Mouse (Mus musculus) inflammation-experienced regulatory T-cells, adult 6 months (primary cell): ENCODE measurements around the gene Slc16a11. TPM values are rescaled to one million over a fixed set of nuclear protein-coding genes. Genes with fewer than 3 reads are reported as not detected.

ENCODE experiments used
- ATAC-seq: one replicate; pipeline ENCODE4 v1.8.0; 2017
- polyA plus RNA-seq, 3 experiments: library from polyadenylated mRNA; unstranded; fragments of 100-300 nt; shearing (Covaris generic); gene quantifications; one replicate each; pipeline ENCODE4 v1.2.1; 2017

Gene Slc16a11
- polyA plus RNA-seq, 3 experiments from 2014 or later: 0.52 TPM; not detected in 2

DNA sequence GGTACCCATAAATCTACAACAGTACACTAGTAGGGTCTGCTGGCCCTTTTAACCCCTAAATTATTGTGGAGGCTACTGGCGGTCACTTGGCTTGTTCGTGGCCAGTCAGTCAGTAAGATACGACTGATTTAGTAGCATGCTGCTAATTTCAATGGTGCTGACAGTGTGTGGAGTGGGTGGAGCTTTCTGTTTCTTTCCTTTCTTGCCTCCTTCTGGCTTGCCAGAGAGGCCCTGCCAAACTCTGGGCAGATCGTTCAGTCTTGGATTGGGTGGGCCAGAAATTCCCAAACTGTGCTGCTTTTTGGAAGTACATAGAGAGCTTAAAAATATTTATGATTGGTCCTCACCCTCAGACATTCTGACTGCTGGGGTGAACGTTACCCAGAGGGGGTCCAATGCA lies 14.6 kb downstream of the Slc16a11 start:
- ATAC-seq: no peak

DNA sequence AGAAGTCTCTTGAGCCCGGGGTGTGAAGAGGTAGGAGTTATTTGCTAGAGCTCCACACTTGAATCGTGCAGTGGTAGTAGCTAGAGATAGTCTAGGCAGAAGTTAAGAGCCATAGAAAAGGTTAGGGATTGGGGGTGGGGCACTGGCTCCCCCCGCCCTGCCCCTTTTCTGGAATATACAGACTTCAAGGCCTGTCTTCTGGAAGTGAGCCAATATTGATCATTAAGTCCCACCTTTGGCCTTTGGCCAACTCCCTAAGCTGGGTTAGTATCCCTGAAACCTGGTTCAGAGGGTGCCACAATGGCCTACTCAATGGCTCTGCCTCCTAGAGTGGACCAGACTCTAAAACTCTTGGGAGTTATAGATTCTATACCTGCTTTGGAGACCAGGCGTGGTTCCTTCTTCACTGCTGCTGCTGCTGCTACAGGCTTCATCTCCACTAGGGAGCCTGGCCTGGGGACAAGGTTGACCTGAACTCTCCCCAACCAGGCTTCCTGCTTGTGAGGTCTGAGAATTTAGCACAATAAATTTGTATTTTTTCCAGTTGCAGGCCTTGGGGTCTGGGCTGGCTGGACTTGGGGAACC lies 15.2 kb downstream of the Slc16a11 start:
- ATAC-seq: no peak

DNA sequence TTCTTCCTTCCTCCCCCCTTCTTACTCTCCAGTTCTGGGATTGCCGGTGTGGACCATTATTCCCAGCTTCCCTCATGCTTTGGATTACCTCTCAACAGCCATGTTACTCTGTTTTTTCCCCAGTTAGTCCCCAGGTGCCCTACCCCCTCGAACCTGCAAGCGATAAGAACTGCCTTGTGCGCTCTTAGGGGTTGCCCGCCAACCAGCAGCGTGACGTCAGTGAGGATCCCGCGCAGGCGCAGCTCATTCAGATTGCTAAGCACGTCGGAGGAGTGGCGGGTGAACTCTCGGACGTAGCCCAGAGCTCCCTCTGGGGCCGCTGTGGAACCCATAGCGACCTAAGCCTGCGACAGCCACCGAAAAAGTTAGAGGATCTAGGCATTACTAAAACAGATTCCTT lies 16.3 kb downstream of the Slc16a11 start:
- peak; percentile 73 for ATAC-seq

DNA sequence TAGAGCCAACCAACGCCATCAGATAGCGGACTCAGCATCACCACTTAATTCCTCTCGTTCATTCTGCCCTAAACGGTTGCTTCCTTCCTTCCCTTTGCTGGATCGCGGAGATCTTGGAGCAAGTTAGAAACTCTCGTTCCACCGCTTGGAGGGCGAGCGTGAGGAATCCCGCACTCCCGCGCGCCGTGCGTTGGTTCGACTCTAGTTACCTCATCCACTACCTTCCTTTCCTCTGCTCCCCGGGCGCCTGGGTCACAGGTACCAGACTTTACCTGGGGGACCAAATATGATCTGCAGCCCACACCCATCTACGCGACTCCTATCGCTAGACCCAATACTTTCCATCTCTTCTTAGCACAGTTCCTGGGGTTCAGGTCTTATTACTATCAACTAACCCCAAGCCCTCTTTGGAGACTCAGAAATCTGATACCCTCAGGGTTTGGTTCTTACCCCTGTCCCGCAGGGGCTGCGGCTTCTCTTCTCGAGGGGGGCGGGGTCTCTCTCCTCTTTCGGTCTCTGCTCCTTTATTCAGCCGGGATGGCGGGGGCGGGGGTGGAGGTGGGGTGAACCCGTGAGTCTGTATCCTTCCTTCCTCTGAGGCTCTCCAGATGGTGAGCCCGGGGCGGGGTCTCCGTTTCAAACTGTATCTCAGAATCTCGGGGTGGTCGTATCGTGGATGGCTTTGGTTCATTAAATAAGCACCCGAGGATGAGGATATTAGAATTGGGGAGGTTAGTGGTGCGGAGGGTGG lies 16.9 kb downstream of the Slc16a11 start, which contains the start of gene Bcl6b:
Gene Bcl6b, minus strand, starts transcription at position 539 of the 751 bp plus-strand sequence.
- ATAC-seq: peak; percentile 16

DNA sequence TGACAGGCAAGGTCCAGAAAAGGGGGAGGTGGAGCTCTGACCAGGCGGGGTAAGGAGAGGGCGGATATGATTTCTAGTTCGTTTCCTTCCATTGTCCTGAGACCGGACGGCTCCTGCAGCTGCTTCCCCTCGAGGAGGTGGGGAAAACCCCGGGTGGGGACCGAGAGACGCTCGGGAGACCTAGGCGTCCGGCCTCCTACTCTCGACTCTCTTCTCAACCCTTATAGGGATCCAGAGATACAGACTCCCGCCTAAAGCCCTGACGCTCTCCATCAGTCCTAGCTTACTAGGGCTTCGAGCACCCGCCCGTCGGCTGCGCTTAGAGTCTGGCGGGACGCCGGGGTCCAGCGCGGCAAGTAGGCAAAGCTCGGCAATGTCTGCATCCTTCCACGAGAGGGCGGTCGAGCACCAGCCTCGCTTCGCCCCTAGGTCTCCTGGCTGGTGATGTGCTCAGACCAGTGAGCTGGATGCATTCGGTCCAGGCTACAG lies 17.7 kb downstream of the Slc16a11 start:
- peak; percentile 69 for ATAC-seq

DNA sequence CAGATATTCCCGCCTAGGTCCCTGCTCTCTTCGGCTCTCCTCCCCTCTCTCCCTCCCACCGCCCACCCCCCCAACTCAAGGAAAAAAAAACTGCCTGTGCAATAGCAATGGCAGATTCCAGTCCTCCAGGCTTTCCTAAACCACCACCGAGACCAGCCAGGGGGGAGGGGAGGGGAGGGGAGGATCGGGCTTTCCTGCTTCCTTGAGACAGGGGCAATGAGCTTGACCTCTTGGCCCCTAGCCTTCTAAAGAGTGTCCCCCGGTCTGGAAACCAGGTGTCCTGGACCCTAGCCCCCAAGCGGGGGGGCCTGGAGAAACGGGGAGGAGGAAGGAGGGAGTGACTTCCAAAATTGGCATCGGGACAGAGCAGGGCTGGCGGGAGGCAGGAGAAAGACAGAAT lies 20.0 kb downstream of the Slc16a11 start:
- ATAC-seq: no peak

DNA sequence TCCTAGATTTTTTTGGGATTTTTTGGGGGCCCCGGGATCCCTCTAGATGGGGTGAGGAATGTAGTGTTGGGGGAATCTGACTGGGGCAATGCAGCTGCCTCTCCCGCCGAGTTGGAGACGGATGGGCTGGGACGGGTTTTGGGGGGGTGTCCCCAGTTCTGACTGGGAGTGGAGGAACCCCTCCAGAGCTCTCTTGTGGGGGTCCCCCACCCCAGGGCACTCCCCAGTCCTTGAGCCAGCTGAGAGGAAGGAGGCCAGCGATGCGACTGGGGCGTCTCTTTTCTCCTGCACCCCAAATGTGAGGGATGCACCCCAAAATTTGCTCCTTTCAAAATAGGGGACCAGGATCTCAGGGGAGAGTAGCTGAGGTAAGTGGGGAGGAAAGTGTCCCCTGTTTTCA lies 20.5 kb downstream of the Slc16a11 start:
- ATAC-seq: no peak

DNA sequence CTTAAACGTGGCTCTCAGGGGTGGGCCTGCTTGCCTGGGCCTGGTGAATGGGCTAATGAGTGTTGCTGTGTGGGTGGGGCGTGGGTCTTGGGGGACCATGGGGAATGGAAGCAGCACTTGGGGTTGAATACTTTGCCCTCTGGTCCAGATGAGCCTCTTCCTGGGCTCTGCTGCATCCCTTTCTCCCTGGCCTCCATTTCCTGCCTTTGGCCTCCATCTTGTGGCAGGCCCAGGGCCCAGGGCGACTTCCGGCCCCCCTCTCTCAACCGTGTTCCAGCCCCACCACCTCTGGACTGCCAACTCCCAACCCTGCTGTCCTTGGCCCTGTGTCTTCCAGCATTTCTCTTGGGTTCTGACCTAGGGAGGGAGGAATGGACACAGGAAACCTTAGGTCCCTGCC lies 21.5 kb downstream of the Slc16a11 start:
- no peak for ATAC-seq

DNA sequence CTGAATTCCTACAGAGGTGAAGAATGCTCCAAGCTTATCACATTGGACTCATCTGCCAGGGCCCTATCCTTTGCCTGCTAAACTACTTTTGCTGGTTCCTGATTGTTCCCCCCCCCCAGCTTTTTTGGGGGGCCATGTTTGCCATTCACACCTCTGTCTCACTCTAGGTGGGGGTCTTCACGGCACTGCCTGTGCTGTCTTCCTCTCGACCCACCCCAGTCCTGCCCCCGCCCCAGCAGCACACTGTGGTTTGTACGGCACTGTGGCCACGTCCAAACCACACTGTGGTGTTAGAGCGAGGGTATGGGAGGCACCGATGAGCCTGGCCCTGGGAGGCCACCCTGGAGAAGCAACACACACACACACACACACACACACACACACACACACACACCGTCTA lies 21.9 kb downstream of the Slc16a11 start:
- no peak for ATAC-seq

DNA sequence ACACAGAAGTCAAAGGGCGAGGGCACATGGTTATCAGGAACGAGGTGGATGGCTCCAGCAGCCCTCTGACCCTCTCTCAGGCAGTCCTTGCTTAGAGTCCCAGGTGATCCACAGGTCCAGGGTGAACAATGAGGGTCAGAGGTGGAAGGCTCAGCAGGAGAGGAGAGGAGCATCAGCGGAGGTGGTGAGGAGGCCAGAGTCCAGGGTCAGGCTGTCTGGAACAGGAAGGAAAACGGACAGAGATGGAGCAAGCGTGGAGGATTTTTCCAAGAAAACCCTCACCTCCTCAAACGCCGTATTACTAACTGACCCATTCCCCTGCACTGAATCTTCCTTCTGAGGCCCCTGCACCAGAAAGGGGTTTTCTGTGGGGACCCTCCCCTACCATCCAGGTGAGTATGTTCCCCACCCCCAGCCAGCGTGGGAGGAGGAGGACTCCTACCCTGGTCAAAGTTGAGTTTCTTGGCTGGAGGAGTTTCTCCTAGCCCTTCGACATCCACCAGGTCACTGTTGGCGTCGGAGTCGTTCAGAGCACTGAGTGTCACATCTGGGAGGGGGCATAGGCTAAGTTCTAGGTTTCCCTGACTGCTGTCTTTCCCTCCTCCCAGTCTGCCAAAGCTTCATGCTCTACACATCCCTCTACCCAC lies 22.8 kb downstream of the Slc16a11 start:
- ATAC-seq: no peak

DNA sequence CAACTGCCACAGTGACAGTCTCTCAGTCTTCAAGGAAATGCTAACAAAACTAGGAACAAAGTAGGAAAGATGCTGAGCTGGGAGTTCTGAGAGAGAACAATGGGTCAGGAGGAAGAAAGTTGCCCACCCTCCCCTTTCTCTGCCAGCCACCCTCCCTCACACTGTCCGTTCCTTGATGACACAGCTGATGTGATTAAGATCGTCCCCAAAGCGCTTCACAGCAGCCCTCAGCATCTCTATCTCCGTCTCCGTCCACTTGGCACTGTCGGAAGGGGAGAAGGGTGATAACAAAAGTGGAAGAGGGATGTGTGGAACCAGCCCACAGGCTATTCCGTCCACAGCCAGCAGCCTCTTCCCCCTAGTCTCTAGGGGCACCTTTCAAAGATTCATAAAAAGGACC lies 24.2 kb downstream of the Slc16a11 start:
- no peak for ATAC-seq

DNA sequence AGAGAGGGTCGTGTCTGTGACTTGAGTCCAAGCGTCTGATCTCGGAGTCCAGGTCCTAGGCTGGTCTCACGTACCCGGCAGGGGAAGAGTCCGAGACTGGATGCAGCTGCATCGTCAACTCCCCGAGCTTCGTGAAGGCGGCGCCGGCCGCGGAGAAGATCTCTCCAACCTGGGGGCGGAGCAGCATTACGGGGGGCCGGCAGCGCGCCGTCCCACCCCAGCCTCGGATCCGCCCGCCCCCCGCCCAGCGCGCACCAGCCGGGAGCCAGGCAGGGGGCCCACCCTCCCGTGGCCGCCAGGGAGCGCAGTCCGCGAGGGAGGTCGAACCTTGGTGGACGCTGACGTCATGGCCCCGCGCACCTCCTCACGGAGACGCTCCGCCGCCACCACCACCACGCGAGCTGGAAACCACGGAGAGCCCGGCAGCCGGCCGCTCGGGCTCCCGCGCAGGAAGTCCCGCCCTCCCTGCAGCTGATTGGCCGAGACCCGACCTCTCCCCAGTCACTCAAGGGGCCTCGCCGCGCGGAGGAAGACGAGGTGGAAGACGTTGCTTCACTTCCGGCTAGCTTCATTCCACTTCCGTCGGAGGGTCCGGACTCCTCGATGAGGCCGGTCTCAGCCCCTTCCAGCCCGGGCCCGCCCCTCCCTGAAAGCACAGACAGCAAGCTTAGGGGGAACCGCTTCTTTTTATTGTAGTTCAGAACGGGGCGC lies 25.1 kb downstream of the Slc16a11 start, which contains the start of gene 0610010K14Rik:
Gene 0610010K14Rik, minus strand, starts transcription at position 458 of the 711 bp plus-strand sequence.
- ATAC-seq: peak; percentile 87

DNA sequence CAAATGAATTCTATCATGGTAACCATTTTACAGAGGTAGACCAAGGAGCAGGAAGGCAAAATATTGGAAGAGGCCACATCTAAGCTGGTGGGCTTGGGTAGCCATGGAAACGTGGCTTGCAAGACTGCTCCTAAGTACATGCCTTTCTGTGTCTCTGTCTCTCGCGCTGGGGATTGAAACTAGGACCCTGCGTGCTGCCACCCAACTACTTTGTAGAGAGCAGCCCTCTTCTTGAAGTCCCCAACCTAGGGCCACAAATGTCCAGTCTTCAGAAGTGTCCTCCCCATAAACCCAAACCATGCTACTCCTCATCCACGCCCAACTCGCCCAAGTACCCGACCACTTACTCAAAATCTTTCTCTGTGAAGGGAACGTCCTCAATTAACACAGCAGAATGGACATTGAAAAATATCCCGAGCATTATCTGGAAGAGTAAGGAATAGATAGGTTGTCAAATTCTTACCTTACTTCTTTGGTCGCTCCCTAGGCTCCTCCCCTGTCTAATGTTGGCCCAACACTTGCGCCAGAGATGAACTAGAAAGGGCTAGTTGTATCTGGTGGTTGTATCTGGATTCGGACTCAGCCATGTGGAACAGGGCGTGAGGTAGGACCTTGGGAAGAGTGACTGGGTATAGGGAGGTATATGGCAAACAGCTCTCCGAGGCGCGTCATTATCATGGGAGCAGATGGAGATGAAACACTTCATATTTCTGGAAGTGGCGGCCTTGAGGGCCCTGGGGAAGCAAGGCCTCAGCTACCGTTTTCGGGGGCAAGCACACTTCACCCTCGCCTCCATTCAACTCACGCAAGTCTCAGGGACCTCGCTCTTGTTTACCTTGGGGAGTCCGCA lies 26.3 kb downstream of the Slc16a11 start:
- ATAC-seq: no peak

DNA sequence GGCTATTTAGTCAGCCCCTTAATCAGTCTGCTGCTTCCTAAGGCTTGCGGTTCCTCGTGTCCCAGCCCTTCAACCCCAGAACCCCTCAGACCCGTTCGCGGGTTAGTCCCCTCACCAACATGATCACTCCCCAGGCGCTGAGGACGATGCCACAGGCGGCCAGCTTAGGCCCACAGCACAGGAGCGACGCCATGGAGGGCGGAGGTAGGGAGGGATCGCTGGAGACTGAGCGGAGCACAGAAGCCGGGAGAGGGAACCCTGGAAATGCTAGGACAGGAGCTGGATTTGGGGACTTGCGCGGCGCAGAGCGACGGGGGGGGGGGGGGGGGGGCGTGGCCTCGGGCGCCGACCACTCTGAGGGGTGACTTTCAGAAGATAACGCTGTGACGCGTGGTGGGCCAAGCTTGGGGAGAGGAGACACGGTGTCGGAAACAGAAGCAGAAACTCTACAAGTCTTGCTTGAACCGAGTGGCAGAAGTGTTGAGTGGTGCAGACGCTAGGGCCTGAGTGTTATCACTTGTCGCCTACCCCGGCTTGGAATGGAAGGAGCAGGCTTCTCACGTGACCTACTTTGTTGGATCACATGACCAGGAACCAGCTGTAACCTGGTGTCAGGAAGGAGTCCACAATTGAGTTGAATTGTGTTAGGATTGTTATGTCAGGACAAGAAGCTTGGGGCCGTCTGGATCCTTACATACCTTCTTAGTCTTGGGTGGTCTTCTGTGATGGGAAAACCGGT lies 27.2 kb downstream of the Slc16a11 start, which contains the start of the genes Gm21988 and Rnasek:
Gene Gm21988, minus strand, starts transcription at position 290 of the 739 bp plus-strand sequence.
Gene Rnasek, minus strand, starts transcription at position 302 of the 739 bp plus-strand sequence.
- ATAC-seq: peak; percentile 61

DNA sequence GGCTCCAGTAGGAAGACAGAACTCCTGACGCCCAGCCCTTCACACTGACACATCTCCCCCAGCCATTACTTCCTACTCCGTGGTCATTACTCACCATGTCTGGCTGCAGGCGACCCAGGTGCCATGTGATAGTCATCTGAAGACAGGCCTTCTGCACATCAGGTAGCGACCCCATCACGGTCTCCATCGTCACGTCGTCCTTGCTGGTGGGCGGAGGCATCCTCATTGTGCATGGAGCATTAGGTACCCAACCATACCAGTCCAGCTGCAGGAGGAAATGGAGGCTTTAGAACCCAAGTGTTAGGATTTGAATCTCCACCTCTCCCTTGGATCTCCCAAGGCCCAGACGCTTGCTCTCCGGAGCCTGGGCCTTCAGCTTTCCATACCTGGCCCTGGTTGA lies 30.0 kb downstream of the Slc16a11 start:
- ATAC-seq: no peak

DNA sequence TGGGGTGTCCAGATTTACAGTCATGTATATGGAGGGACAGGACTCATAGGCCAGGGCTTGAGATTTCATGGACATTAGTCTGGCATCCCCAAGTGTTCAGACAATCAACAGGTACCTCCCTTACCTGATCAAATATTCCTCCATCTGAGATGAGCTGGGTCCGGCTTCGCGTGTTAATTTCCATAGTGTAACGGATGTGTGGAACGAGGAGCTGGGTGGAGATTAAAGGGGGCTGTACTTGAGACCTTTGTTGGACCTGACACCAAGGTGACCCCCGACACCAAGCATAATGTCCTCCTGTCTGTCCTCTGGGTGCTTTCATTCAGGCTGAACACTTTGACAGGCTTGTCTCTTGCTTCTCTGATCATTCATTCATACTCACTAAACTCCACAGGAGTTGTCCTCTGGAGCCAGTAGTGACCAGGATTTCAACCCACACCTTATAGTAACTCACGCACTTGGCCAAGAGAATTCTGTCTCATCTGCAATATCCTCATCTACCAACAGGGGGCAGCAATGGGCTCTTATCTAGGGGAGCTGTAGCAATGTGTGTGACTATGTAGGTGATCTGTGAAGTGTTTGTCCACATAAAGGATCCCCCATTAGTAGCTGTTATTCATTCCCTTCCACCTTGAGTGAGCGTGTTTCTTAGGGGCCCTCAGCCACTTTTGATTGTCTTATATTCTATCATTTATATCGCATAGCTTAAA lies 34.7 kb downstream of the Slc16a11 start:
- ATAC-seq: no peak

DNA sequence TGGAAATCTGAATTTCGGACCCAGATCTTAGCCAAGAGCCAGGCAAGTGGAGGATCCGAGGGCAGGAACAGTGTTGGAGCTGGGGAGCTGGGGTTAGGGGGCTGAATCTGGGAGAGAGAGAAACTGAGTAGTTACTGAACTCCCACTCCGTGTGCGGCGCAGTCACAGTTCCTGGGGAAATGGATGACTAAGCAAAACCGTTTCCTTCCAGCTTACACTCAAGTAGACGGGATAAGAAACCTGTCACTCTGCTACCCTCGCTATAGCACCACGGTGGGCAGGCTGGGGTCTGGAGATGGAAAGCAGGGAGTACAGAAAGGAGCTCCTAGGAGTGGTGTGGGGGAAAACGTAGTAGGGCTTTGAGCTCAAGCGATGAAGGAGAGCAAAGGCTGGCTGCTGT lies 37.6 kb downstream of the Slc16a11 start:
- no peak for ATAC-seq

DNA sequence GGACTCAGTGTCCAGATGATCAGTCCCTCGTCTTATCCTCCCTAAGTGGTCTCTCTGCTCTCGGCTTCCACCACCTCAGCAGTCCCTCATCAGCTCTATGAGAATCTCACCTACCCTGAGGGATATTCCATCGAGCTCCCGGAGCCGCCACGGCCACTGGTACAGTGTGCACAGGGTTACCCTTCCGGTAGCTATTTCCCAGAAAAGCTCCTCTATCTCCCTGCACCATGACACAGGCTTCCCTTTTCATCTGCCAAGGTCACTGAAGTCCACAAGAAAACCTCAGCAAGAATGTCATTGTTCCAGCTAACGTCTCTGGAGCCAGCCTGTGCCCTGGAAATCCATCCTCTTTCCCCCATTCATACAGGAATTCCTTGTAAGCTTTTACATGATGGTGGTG lies 39.3 kb downstream of the Slc16a11 start:
- no peak for ATAC-seq

DNA sequence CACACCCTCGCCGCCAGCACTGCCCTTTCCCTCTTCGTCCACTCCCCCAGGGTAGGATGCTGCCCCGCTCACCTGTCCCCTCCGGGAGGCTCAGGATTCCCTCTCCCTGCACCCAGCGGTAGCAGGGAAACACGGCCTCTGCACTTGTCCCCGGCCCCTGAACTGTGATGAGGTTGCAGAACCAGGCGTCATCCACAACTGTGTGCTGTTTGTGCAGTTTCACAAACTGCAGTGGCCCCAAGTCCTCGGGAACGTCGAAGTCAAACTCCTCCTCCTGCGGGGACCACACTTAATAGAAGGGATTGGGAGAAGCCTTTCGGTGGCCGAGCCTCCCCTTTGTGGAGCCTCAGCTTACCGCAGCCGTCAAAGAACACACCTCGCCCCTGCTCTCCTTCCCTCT lies 41.8 kb downstream of the Slc16a11 start:
- no peak for ATAC-seq

DNA sequence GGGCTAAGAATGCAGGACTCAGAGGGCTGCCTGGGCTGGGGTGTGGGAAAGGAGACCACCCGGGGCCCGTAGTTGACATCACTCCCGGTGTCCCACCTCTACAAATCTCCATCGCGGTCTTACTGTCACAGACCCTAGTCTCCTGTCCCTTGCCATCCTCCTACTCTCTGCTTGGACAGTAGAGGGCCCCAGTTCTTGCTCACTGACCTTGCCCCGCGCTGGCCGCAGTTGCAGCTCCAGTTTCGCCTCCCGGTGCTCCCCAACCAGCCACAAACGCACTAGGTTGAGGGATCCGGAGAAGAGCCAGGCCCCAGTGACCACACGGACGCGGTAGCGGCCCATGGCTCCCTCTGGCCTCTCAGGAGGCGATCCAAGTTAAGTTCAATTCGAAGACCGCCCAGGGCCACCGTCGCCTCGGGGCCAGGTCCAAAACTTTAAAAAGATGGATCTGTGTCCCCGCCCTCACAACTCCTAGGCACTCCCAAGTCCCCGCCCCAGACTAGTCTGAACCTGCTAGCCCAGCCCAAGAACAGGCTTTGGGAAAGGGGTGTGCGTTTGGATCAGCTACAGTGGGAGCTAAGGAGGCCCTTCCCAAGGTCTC lies 42.5 kb downstream of the Slc16a11 start, which contains the start of gene Alox12:
Gene Alox12, minus strand, starts transcription at position 423 of the 601 bp plus-strand sequence.
- no peak for ATAC-seq
